Mouse (Mus musculus): Measurements from ENCODE around the gene Cfap43. TPM values are rescaled to one million over a fixed set of nuclear protein-coding genes. Genes with fewer than 3 reads are reported as not detected.

The Cfap43 gene
- polyA plus RNA-seq, 2 experiments = 0.08 to 0.11 TPM

DNA sequence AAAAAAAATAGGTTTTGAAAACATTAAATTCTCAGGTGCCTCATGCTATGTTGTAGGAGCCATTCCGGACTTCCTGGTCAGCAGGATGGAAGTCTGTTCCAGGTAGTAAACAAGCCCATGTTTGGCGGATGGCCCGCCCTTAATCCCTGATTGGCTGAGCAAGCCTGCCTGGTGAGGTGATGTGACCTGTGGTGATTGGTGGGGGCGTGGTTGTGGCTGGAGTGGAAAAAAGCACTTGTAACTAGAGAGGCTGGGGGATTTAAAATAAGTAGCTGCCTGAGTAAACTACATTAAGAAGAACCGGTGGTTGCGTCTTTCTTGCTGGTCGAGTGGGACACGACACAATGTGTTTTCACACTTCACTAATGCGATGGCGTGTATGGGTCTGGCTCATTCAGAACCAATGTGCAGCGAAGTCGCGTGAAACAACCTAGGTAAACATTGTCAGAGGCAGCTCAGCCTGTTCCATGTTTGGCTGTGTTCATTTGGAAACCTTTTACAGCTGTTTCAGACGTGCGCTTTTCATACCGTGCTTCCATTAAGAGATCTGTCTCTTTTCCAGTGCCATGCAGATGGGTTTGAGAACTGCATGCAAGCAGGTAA lies 15.7 kb upstream of the Cfap43 start:
- DNase-seq (ENCODE audit: low spot score) = no peak
- 67% methylated on average over 16 of the region's 16 CpGs for WGBS
- no peak for ATAC-seq (ENCODE audit: low FRiP score, low read depth)
- no peaks in the 10 kb centered on the region for H3K27me3 ChIP-seq (ENCODE audit: control insufficient read depth, insufficient read depth, low read length)
- peaks cover 3% of the 10 kb centered on the region; the same call in 1 of the 2 replicates for H3K4me1 ChIP-seq (ENCODE audit: control insufficient read depth, insufficient read depth, low read length)
- no peak overlapping the region for H3K27ac ChIP-seq (replicated peaks; ENCODE audit: low read depth, low read length)
- H3K9me3 ChIP-seq (ENCODE audit: control insufficient read depth, low read length) = no peaks in the 10 kb centered on the region
- TF ChIP-seq POLR2A (IDR thresholded peaks at IDR 0.05; ENCODE audit: borderline replicate concordance, extremely low read depth, insufficient read depth, insufficient read length) = no peak
- no peak overlapping the region for H3K9ac ChIP-seq (ENCODE audit: low read depth, low read length, severe bottlenecking)
- H3K36me3 ChIP-seq (ENCODE audit: control insufficient read depth, insufficient read depth, low read length) = no peaks in the 10 kb centered on the region
- H3K4me3 ChIP-seq (replicated peaks; ENCODE audit: low read length) = no peak overlapping the region
- H3K4me2 ChIP-seq (replicated peaks; ENCODE audit: low read depth, low read length, severe bottlenecking) = no peak overlapping the region

GRCm38 (mm10) chr19:47934146-47934545 lies 15.1 kb upstream of the Cfap43 start:
- Histone ChIP-seq H3K27ac (replicated peaks; ENCODE audit: low read depth, low read length) (no peak overlapping the region), H3K9me3 (ENCODE audit: control insufficient read depth, low read length) (no peaks in the 10 kb centered on the region), H3K36me3 (ENCODE audit: control insufficient read depth, insufficient read depth, low read length) (no peaks in the 10 kb centered on the region), H3K4me1 (ENCODE audit: control insufficient read depth, insufficient read depth, low read length) (peaks cover 9% of the 10 kb centered on the region; the same call in 1 of the 2 replicates), H3K9ac (ENCODE audit: low read depth, low read length, severe bottlenecking) (no peak overlapping the region), H3K4me3 (replicated peaks; ENCODE audit: low read length) (no peak overlapping the region), H3K4me2 (replicated peaks; ENCODE audit: low read depth, low read length, severe bottlenecking) (no peak overlapping the region), H3K27me3 (ENCODE audit: control insufficient read depth, insufficient read depth, low read length) (no peaks in the 10 kb centered on the region)
- ATAC-seq (ENCODE audit: low FRiP score, low read depth) (no peak), DNase-seq (ENCODE audit: low spot score) (no peak)
- WGBS = 92% methylated on average over 8 of the region's 8 CpGs
- TF ChIP-seq POLR2A (IDR thresholded peaks at IDR 0.05; ENCODE audit: borderline replicate concordance, extremely low read depth, insufficient read depth, insufficient read length) = no peak

DNA sequence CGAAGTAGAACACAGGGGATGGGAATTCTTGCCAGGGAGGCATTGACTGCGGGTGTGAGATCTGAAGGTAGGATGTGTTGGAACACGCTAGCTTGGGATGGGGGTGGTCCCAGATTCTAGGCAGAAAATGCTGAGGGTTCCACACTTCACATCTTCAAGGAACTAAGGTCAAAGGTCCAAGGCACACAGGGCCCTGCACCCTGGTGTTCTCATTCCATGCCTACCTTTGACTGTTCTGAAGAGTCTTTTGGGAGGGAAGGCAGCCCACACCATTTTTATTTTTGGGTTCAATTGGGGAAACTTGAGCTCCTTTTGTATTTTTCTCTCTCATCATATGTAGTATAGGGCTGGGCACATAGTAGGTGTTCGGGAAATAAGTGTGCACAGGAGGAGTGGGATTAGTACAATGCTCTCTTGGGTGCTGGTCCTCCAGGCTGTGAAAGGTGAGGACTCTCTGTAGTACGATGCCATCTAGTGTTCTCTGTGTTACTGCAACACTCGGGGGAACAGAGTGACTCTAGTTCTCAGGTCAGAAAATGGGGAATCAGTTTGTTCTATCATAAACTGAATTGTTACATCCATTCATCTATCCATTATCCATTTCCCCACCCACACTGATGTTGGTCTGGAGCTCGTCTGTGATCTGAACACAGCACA lies 13.0 kb upstream of the Cfap43 start:
- ATAC-seq (ENCODE audit: low FRiP score, low read depth) = peak; percentile 50; the same call in 1 of the 2 replicates
- TF ChIP-seq POLR2A (IDR thresholded peaks at IDR 0.05; ENCODE audit: borderline replicate concordance, extremely low read depth, insufficient read depth, insufficient read length) = no peak
- Histone ChIP-seq H3K36me3 (ENCODE audit: control insufficient read depth, insufficient read depth, low read length) (no peaks in the 10 kb centered on the region), H3K27ac (replicated peaks; ENCODE audit: low read depth, low read length) (no peak overlapping the region), H3K4me1 (ENCODE audit: control insufficient read depth, insufficient read depth, low read length) (peaks cover 11% of the 10 kb centered on the region; the same call in 1 of the 2 replicates), H3K9ac (ENCODE audit: low read depth, low read length, severe bottlenecking) (no peak overlapping the region), H3K4me3 (replicated peaks; ENCODE audit: low read length) (no peak overlapping the region), H3K4me2 (replicated peaks; ENCODE audit: low read depth, low read length, severe bottlenecking) (no peak overlapping the region), H3K9me3 (ENCODE audit: control insufficient read depth, low read length) (no peaks in the 10 kb centered on the region), H3K27me3 (ENCODE audit: control insufficient read depth, insufficient read depth, low read length) (no peaks in the 10 kb centered on the region)
- 36% methylated on average over 7 of the region's 7 CpGs for WGBS
- peak; percentile 73 for DNase-seq (ENCODE audit: low spot score)

GRCm38 (mm10) chr19:47929043-47929442 lies 10.0 kb upstream of the Cfap43 start:
- no peak for TF ChIP-seq POLR2A (IDR thresholded peaks at IDR 0.05; ENCODE audit: borderline replicate concordance, extremely low read depth, insufficient read depth, insufficient read length)
- H3K4me3 ChIP-seq (replicated peaks; ENCODE audit: low read length) = no peak overlapping the region
- no peak overlapping the region for H3K4me2 ChIP-seq (replicated peaks; ENCODE audit: low read depth, low read length, severe bottlenecking)
- no peak overlapping the region for H3K9ac ChIP-seq (ENCODE audit: low read depth, low read length, severe bottlenecking)
- no peak overlapping the region for H3K27ac ChIP-seq (replicated peaks; ENCODE audit: low read depth, low read length)
- ATAC-seq (ENCODE audit: low FRiP score, low read depth) (no peak), DNase-seq (ENCODE audit: low spot score) (no peak)
- H3K27me3 ChIP-seq (ENCODE audit: control insufficient read depth, insufficient read depth, low read length) = no peaks in the 10 kb centered on the region
- no peaks in the 10 kb centered on the region for H3K9me3 ChIP-seq (ENCODE audit: control insufficient read depth, low read length)
- no peaks in the 10 kb centered on the region for H3K36me3 ChIP-seq (ENCODE audit: control insufficient read depth, insufficient read depth, low read length)
- 62% methylated on average over 4 of the region's 4 CpGs for WGBS
- H3K4me1 ChIP-seq (ENCODE audit: control insufficient read depth, insufficient read depth, low read length) = peaks cover 11% of the 10 kb centered on the region; the same call in 1 of the 2 replicates

GRCm38 (mm10) chr19:47927032-47927431 lies 7.9 kb upstream of the Cfap43 start:
- H3K9me3 ChIP-seq (ENCODE audit: control insufficient read depth, low read length) = no peaks in the 10 kb centered on the region

More at GRCm38 (mm10) chr19:47927032-47927431, 7.9 kb upstream of the Cfap43 start:
- Histone ChIP-seq H3K36me3 (ENCODE audit: control insufficient read depth, insufficient read depth, low read length) (no peaks in the 10 kb centered on the region), H3K4me2 (replicated peaks; ENCODE audit: low read depth, low read length, severe bottlenecking) (no peak overlapping the region), H3K9ac (ENCODE audit: low read depth, low read length, severe bottlenecking) (no peak overlapping the region), H3K27ac (replicated peaks; ENCODE audit: low read depth, low read length) (no peak overlapping the region), H3K4me1 (ENCODE audit: control insufficient read depth, insufficient read depth, low read length) (peaks cover 11% of the 10 kb centered on the region; the same call in 1 of the 2 replicates), H3K27me3 (ENCODE audit: control insufficient read depth, insufficient read depth, low read length) (no peaks in the 10 kb centered on the region), H3K4me3 (replicated peaks; ENCODE audit: low read length) (no peak overlapping the region)
- ATAC-seq (ENCODE audit: low FRiP score, low read depth) = no peak
- 90% methylated on average over 2 of the region's 2 CpGs for WGBS
- TF ChIP-seq POLR2A (IDR thresholded peaks at IDR 0.05; ENCODE audit: borderline replicate concordance, extremely low read depth, insufficient read depth, insufficient read length) = no peak
- no peak for DNase-seq (ENCODE audit: low spot score)

All from limb, embryonic 14.5 days (tissue).